Mouse (Mus musculus) embryo, embryonic 11 days (tissue): ENCODE measurements around the gene Col24a1.
A peak's percentile ranks its signal among the peaks of the same experiment; 100 is the strongest.

ENCODE experiments used
- DNase-seq: peaks from one replicate; pipeline ENCODE4 v3.0.0-alpha.2; 2015

Gene Col24a1

DNA sequence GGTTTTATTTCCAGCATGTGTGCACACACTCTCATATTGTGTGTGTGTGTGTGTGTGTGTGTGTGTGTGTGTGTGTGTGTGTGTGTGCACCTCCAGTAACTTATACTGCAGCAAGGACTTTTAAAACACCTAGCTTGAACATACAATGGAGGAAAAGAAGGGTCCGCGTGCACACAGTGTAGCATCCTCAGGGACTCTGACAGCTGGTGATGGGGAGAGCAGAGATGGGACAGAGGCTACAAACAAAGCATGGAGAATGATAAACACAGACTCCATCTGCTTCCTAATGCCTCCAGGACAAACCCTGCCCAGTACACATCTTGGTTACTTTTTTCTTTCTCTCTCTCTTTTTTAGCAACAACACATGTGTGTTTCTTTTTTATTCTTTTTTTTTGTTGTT, 171.5 kb downstream of the Col24a1 start:
- DNase-seq, result no peak

DNA sequence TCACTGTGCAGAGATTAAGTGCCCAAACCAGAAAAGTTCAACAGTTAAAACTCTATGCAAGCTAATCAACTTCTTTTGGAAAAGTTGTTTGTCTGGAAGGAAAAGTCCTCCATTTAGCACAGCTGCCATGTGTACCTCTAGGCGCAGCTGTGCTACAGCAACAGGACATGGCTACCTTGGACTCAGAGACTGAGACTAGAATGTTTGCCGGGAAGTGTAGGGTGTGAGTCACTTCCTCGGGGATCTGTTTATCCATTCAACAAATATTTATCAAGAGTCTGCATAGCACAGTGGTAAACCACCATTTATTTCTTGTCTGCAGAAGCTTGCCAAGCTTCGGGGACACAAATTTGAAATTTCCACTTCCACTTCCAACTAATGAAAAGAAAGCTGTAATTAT, 178.8 kb downstream of the Col24a1 start:
- DNase-seq, result no peak

DNA sequence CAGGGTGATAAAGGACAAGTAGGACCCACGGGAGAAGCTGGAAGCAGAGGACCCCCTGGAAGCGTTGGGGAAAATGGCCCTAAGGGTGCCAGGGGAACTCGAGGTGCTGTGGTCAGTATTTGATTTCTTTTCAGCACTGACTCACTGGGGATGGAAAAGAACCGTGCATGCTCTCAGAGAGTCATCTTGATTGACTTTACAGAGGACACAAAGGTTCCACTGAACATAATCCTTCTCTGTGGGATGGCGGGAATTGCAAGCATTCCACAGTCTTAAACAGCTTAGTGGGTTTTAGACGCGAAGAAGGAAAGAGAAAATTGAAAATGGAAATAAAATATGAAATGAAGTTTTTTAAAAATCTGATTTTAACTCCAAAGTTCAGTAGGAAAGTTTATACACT, 181.9 kb downstream of the Col24a1 start:
- DNase-seq, result no peak

DNA sequence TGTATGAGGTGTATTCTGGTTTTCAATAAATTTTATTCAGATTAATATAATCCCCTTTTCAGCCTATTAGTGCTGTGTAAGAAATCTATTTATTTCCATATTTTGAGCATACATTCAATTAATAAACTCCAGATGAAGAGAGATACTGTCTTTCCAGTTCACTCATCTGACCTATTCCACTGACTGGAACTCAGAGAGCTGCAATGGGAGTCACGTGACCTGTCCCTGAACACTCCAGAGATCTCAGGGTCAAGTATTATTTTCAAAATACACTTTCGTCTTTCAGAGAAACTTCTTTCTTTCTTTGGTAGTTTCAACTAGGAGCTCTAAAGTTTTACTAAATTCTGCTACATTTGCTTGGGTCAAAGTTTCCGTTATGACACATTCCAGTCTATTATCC, 184.4 kb downstream of the Col24a1 start:
- DNase-seq, result no peak

DNA sequence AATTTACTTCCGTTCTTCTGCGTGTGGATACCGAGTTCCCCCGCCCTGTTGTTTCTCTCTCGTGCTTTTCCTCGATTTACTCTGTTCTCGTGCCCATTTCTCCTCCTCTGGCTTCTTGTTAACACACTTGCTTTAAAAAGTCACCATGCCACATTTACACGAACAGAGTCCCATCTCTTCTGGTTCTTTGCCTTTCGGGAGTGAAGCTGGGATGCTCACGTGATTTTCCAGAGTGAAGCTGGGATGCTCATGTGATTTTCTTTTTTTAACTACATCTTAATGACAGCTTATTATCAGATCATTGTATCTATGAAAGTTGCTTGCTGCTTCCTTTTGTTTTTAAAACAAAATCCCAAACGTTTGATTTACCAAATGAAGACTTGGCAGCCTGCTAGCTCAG, 184.8 kb downstream of the Col24a1 start:
- no peak for DNase-seq

DNA sequence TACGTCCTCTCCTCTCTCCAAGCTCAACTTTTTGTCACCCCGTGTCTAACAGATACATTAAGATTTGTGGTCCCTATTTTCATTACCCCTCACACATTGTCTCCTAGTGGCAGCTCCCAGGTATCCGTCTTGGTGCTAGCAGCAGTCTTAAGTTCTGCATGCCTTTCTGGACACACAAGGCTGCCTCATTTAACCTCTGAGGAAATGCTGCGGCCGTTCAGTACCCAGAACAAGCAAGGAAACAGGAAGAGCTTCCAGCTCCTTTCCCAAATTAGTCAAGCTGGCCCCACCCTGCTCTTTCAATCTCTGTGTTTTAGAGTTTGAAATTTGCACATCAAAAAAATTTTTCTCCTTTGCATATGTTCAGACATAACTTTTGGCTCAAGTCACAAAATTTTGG, 186.2 kb downstream of the Col24a1 start:
- no peak for DNase-seq

DNA sequence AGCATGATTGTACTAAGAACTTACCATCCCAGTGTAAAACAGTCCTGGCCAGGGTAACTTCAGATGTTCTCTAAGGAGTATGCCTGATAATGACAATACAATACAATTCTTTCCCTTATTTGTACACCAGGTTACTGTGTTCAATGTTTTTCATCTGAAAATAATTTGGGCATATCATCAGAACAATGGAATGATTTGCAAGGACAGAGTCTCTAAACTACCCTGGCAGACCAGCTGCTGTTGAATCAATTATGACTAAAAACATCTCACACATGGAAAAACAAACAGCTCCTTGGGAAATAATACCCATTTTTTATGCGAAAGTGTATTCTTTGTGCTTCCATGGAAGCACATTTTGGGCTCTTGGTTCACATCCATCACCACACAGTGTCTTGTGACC, 198.0 kb downstream of the Col24a1 start:
- no peak for DNase-seq

DNA sequence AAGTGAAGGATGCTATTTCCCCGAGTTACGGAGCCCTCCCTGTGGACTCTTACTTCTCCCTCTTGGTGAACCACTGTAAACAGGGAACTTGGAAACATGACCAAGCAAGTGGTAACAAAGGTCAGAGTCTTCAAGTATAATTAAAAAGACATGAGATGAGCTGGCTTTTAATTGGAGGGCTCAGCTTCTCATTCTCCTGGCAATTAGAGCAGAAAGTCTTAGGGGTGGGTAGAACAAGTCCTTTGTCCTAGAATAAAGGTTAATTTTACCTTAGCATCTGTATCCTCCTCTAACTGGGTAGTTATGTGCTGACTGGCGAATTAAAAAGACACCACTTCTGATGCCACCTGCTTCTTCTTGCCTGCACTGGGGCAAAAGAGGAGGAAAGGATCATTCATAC, 199.1 kb downstream of the Col24a1 start:
- DNase-seq, result no peak

DNA sequence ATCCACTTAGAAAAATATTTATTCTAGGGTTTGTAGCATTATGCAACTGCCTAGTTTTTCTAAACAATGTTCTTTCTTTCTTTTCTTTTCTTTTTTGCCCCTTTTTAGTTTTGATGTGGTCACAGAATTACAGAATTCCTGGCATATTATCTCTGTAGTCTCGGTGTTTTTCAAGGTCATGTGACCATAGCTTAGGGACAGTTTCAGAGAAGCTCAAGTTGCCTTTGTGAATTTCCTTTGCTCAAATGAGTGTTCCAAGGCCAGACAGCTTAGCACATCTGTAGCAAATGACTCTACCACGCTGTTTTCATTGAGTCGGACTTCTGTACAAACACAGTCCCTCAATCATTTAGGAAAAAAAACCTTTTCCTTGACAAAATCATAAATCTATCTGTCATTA, 205.9 kb downstream of the Col24a1 start:
- no peak for DNase-seq

DNA sequence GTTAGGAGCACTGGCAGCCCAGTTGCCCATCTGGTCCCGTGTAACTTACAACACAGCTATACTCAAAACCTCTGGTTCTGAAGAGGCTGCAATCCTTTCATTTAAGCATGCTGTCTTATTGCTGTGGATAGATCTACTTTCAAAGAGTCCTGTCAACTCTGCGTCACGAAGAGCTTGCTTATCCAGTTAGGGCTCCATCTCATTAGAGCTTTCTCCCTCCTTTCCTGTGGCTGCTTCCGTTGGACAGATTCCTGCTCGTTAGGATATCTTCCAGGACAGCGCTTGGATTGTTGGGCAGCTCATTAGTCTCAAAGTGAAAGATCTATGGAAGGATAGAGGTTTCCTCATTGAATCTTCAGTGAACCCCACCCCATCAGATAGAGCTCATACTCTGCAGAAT, 206.6 kb downstream of the Col24a1 start:
- no peak for DNase-seq

DNA sequence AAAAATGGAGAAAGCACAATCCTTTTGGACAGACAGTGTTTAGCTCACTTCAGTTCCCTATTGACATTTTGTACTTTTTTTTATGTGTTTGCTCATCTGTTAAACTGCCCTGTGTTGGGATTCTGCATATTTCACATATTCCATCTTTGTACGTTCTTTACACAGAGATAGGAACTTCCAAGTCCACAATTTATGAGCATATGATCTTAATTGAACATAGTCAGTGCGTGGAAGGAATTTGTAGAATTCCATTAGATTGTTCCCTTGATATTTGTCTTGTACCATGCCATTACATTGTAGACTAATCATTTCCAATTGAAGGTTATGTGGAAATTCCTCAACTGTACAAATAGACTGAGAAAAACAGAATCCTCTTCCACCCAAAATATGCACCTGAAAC, 212.6 kb downstream of the Col24a1 start:
- no peak for DNase-seq

DNA sequence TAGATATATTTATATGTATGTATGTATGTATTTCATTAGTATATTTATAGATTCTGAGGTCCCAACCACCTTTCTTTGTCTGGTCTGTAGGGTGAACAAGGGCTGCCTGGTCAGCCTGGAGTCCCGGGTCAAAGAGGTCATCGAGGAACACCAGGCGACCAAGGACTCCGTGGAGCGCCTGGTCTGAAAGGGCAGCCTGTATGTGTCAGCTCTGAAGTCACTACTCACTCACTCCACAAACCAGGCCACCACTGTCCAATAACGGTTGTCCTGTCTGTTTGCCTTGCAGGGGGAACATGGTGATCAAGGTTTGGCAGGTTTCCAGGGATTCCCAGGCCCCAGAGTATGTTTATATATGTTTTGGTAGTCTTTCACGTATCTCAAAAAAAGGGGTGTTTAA, 216.3 kb downstream of the Col24a1 start:
- no peak for DNase-seq

DNA sequence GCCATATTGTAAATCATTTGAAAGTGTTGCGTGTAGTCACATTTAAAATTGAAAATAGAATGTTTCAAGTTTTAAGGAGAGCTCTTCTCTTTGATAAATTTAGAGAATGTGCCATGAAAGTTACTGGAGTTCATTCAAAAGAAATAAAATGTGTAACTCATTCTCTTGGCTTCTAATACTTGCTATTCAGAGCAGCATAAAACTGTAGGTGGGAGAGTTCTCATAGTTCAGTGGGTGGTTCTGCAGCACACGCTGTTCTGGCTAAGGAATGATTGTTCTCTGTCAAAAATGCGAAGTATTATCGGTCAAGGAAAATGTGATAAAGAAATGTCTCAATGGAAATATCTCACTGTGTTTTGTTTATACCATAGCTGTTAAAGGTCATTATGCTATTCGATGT, 221.9 kb downstream of the Col24a1 start:
- DNase-seq, result no peak

DNA sequence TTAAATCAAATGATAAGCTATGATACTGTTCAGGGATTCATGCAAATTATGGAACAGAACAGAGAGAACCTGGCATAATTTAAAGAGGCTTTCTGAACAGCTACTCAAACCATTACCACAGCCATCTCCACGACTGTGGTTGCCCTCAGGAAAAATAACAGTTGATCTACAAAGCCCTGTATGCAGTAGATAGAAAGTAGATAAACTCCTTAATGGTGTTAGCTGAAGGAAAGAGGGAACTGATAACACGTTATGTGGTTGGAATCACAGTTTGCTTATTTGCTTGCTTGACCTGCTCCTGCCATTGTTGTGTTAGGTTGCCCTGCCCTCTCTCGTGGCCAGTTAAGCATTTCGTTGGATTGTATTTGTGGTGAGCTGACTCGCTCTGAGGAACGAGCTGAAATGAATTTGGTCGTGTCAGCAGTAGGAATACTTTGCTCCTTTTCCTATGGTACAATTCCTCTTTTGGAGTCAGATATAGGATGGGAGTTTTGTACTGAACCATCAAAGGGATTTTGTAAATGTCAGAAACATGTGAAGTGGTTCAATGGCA, 229.3 kb downstream of the Col24a1 start:
- no peak for DNase-seq

DNA sequence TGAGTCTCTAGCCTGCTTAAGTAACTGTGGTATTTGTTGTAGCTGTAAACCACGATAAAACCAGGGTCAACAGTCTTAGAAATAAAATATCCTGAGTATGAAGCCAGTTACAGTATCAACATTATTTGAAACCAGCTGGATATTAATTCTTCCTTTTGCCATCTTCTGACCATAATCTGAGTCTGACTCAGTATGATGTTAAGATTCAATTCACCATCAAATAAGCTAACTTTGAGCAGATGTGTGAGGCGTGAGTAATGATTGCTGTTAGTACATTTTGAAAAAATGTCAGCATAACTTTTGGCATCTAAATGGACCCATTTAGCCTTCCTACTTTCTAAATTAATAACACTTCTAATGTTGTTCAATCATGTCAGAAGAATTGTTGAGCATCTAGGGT, 230.0 kb downstream of the Col24a1 start:
- DNase-seq, result no peak

DNA sequence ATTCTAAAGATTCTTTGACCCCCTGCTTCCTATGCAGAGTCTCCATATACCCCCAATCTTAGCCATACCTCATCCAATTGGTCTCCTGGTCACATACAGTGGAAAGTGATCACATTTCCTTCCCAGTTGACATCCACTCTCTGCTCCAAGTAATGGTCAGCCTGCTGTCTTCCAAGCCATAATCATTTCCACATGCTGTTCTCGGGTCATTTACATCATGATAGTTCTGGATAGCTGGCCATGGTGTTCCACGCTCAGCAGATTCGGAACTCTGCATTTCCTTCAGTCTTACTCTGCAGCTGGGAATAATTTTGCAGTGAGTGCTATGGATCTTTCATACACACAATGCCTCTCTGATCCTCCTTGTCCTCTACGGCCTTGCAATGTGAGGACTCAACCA, 233.0 kb downstream of the Col24a1 start:
- DNase-seq, result peak; percentile 55

DNA sequence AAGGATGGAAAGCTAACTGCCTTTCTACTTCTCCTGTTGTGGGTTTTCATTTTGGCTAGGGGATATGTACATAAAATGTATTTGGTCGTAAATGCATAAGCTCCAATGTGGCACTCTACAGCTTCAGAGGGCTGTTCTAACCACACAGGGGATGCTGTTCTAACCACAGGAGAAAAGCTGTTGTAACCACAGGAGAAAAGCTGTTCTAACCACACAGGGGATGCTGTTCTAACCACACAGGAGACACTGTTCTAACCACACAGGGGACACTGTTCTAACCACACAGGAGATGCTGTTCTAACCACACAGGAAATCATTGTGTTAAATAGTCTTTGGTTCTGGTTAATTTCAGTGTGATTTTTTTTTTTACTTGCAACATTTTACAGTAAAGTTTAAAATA, 245.6 kb downstream of the Col24a1 start:
- no peak for DNase-seq

DNA sequence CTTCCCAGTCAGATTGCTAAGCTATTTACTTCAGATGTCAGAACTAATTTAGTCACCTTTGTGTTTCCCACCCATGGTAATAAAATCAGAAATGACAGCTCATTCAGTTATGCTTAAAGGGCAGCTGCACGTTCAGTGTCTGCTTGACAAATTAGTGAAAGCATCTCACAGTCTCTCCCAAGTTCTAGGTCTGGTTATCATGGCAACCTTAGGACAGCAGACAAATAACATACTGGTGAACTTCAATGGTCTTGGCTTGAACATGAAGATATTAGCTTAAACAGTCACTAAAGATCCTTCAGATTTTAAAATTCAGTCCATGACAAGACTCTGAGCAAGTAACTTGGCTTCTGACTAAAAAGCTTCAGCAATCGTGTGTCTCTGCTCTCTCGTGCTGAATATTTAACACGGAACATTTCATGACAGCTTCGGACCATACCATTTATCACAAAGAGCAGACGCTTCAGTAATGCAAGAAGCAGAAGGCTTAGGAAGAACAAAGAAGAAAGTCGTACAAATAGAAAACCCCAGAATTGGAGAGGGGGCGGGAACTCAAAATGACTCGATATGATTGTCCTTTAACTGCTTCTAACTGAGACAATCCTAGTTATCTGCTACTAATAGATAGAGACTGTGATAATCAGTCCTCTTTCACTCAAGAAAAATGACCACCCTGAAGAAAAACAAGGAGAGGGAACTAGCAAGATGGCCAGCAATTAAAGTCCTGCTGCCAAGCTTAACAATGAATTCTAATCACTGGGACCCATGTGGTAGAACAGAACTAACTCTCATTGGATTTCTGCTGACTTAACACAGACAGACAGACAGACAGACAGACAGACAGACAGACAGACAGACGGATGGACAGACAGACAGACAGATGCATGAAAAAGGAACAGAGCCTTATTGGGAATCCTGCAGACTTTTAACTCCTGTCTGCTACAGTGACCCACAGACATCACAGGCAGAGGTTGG, 256.5 kb downstream of the Col24a1 start:
- no peak for DNase-seq

DNA sequence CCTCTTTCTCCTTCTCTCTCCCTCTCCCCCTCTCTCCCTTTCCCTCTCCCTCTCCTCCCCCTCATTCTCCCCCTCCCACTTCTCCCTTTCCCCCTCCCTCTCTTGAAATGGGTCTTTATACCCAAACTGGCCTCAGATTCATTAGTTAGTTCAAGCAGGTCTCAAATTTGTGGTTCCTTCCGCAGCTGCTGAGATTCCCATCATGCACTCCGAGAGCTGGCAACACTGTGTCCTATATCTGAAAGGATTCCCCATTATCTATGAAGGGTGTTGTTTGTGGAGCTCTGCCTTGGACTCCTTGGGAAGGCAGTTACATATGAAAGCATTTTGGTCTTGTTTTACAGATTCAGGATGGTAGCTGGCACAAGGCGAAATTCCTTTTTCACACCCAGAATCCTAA, 257.9 kb downstream of the Col24a1 start:
- DNase-seq, result no peak

DNA sequence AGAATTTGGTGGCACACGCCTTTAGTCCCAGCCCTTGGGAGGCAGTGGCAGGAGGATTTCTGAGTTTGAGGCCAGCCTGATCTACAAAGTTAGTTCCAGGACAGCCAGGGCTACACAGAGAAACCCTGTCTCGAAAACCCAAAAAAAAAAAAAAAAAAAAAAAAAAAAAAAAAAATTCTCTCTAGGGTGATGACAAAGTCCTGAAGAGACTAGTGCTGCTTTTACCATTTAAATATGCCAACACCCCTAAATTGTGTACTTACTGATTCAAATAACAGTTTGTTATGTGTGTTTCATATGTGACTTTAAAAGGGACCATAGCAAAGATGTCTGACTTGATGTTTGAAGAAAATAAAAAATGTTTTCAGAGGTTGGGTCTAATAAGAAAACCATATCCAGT, 262.1 kb downstream of the Col24a1 start:
- DNase-seq, result no peak

DNA sequence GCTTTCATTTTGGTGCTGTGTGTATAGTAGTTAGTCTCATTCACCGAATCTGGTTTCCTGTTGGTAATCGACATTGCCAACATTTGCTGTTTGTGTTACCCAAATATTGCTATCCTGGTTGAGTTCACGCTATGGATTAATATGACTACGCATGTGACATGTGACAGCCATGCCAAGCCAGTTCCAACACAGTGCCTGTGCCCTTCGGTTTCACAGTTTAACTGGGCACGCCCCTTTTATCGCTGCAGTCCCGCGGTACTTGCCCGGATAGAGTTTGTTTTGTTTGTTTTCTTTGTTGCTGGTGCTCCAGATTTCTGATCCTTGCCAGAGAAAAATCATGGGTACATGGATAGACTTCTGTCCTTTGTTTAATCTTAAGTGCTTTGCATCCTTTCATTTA, 263.9 kb downstream of the Col24a1 start:
- DNase-seq, result no peak

DNA sequence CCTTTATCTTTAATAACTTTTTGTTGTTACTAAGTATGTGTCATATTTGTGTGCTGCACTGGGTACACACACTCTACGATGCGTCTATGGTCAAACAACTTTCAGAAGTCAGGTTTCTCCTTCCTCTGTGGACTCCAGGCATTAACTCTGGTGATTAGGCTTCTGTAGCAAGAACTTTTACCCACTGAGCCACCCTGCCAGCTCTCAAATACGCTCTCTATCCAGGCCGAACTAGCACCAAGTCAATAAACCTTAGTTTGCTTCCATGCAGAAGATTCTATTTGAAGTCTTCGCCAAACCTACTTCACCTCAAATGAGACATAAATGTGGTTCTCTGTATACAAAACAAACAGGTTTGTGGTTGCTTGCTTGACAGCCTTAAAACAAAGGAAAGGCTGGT, 267.4 kb downstream of the Col24a1 start:
- no peak for DNase-seq

DNA sequence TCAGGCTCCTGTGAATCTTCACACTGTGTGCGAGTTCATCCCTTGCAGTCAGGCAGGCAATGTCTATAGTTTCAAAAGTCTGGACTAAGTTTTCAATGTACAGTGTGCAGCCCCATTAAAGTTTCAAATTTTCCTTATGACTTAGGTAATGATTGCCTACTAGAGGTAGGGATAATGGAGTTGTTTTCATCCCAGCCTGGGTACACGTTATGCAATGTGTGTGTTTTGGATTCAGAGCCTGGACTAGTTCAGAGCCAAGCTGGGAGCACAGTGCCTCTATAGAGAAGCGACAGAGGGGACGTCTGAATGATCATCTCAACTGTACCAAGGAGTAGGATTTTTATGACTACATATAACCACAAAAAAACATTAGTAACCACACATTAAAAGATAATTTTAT, 267.8 kb downstream of the Col24a1 start:
- no peak for DNase-seq

DNA sequence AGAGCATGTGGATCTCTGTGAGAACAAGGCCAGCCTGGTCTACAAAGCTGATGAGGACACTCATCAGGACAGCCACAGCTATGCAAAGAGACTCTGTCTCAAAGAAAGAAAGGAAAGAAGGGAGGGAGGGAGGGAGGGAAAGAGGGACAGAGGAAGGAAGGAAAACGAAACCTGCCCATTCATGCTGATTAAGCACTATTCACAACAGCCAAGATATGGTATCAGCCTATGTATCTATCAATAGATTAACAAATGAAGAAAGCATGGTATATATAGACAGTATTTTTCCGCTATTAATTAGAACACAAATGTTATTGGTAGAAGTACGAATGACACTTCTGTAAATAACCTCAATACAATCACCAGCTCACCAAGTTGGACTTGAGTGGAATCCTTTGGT, 282.2 kb downstream of the Col24a1 start:
- DNase-seq, result no peak

DNA sequence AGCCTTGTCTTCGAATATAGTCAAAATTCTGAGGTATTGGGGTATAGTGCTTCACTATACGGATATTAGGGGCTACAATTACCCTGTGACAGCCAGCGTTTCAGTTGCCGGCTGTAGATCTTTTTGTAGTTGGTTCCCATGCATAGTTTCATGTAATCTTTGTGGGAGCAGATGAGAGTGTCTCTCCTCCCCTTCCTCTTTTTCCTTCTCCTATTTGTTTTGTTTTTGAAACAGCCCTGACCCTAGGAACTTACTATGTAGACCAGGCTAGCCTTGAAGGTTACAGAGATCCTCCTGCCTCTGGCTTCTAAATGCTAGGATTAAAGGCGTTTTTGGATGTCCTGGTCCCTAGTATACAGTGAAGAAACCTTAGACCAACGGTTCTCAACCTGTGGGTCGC, 283.1 kb downstream of the Col24a1 start:
- no peak for DNase-seq
